Mouse (Mus musculus): Measurements from ENCODE around the gene Hand2. TPM values are rescaled to one million over a fixed set of nuclear protein-coding genes. Genes with fewer than 3 reads are reported as not detected.

The Hand2 gene
- polyA plus RNA-seq, 1 experiment = not detected

DNA sequence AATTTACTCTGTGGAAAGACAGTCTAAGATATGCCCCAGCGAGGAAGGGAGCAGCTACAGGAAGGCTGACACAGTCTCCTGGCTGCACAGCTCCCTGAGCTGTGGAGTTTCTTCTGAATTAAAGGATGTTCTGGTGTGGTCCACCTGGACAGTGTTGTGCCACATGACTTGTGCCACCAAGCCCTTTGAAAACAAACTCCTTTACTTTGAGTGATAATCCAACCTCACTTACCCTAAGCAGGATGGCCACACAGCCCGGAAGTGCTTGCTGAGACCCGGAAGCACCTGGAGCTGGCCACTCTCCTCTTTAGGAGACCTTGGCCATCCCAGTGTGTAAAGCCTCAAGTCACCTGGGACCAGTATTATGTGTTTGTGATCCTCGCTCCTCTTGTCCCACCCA is 27.5 kb downstream of the Hand2 start:
- H3K27ac ChIP-seq (ENCODE audit: insufficient read depth, low read depth, low read length) = no peak overlapping the region
- no peak overlapping the region for H3K4me3 ChIP-seq (ENCODE audit: insufficient read depth, low read depth, low read length)
- TF ChIP-seq POLR2A (IDR thresholded peaks at IDR 0.05; ENCODE audit: insufficient read depth, low read depth, low read length) (no peak), CTCF (IDR thresholded peaks at IDR 0.05; ENCODE audit: insufficient read depth, low read depth, low read length) (no peak)
- H3K4me1 ChIP-seq (ENCODE audit: control insufficient read depth, insufficient read depth, low read length) = no peaks in the 10 kb centered on the region
- WGBS = 5% methylated on average over 4 of the region's 4 CpGs

DNA sequence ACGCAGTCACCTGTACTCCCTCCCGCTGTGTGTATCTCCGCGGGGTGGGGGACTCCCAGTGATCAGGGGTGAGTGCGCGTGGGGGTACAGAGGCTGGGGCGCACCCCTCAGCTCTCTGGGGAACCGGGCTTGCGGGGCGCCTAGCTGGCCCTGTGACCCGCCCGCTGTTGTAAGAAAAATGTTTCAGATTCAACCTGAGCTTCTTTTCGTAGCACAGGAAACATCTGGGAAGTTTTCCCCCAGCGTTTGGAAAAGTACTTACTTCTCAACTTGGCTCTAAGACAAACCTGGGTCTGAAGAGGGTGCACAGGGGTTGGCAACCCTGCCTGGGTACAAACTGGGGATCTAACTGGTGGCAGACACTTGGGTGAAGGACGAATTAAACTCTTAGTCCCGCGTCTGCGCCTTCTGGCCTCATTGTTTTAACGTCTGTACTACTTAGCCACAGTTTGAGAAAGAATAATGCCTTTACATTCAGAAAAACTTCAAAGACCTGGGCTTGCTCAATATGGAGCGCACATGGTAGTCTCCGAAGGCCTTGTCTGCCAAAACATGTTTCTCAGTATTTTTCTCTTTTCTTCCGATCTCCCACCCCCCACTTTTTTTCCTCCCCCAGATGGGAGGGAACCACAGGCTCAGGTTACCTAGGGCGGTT is 28.2 kb downstream of the Hand2 start:
- Histone ChIP-seq H3K27ac (ENCODE audit: insufficient read depth, low read depth, low read length) (no peak overlapping the region), H3K4me1 (ENCODE audit: control insufficient read depth, insufficient read depth, low read length) (peaks cover 3% of the 10 kb centered on the region), H3K4me3 (ENCODE audit: insufficient read depth, low read depth, low read length) (no peak overlapping the region)
- WGBS = 2% methylated on average over 23 of the region's 23 CpGs
- TF ChIP-seq CTCF (IDR thresholded peaks at IDR 0.05; ENCODE audit: insufficient read depth, low read depth, low read length) = no peak
- TF ChIP-seq POLR2A (IDR thresholded peaks at IDR 0.05; ENCODE audit: insufficient read depth, low read depth, low read length) = no peak

DNA sequence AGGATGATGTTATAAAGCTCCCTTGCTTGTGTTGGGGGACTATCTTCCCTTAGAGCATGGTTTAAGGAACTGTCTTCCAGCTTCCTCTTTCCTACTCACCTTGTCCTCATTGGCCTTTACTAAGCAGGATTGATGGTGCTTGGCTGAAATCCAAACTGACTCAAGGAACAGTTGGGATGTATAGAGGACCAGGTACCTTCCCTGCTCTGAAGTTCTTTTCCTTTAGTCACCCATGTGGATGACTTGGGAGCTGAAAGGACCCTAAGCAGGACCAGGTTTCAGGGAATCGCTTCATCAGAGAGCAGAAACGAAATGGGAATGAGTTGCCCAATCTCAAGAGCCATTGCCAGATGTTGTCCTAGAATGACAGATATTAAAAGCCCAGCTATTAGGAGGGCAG is 31.1 kb downstream of the Hand2 start:
- no peak overlapping the region for H3K4me3 ChIP-seq (ENCODE audit: insufficient read depth, low read depth, low read length)
- TF ChIP-seq CTCF (IDR thresholded peaks at IDR 0.05; ENCODE audit: insufficient read depth, low read depth, low read length) (no peak), POLR2A (IDR thresholded peaks at IDR 0.05; ENCODE audit: insufficient read depth, low read depth, low read length) (no peak)
- peaks cover 3% of the 10 kb centered on the region for H3K4me1 ChIP-seq (ENCODE audit: control insufficient read depth, insufficient read depth, low read length)
- 34% methylated on average over 2 of the region's 2 CpGs for WGBS
- H3K27ac ChIP-seq (ENCODE audit: insufficient read depth, low read depth, low read length) = no peak overlapping the region

DNA sequence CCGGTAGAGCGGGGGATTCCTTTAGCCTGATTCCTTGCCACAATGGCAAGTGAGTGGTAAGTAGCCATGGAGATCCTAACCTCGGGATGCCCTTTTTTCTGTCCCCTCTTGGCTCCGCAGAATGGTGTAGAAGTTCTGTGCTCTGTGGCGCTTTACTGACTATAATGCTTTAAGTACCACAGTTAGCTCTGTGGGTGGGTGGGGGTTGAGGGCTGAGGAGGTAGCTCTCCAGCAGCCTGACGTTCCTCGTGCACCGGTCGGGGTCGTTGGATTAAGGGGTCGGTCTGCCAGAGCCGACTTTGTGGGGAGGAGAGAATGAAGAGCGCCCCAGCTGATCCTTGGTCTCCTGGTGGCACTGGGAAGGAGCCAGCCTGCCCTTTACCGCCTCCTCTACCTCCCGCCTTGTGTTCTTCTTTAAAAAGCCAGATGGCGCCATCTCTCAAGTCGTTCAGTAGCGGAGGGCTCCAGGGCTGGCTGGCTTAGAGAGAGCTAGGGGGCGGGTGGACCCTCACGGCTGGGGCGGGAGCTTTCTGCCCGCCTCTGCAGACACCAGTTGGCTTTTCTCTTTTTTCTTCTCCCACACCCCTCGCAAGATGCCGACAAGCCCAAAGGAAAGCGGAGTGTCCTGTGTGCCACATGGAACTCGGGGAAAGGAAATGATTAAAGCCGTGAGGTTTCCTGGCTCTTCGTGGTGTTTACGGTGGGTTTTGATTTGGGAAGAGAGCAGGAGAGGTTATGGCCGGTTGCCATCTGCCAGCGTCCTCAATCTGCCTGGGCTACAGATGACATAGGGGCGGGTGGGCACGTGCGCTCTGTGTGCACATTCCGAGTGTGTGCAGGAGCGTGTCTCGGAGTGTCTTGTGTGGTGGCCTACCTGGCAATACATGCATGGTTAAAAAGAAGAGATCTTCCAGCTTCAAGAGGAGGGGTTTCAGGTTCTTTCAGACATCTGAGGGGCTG is 32.8 kb downstream of the Hand2 start:
- WGBS = 5% methylated on average over 37 of the region's 37 CpGs
- TF ChIP-seq CTCF (IDR thresholded peaks at IDR 0.05; ENCODE audit: insufficient read depth, low read depth, low read length) (peak; percentile 28; the same call in 1 of the 2 replicates), POLR2A (IDR thresholded peaks at IDR 0.05; ENCODE audit: insufficient read depth, low read depth, low read length) (no peak)
- peak overlapping the region; percentile 6 for H3K4me3 ChIP-seq (ENCODE audit: insufficient read depth, low read depth, low read length)
- H3K4me1 ChIP-seq (ENCODE audit: control insufficient read depth, insufficient read depth, low read length) = peaks cover 3% of the 10 kb centered on the region
- H3K27ac ChIP-seq (ENCODE audit: insufficient read depth, low read depth, low read length) = no peak overlapping the region

DNA sequence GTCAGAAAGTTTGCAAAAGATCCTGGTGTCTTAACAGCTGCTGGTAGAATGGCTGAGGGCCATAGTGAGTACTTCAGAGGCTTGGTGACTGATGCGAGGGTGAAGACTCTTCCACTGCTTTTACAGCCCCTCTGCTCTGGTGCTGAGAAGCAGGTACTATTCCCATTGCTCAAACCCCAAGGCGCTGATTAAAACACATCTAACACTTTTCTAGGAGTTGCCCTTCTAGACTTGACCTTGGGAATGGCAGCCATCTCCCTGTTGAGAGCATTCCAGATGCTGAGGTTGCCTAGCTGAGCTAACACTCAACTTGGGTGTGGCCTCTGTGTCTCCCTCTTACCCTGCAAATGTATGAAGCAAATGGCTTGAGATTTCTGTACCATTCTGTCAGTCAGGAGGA is 34.1 kb downstream of the Hand2 start:
- Histone ChIP-seq H3K27ac (ENCODE audit: insufficient read depth, low read depth, low read length) (no peak overlapping the region), H3K4me1 (ENCODE audit: control insufficient read depth, insufficient read depth, low read length) (peaks cover 3% of the 10 kb centered on the region), H3K4me3 (ENCODE audit: insufficient read depth, low read depth, low read length) (no peak overlapping the region)
- WGBS = 92% methylated on average over 2 of the region's 2 CpGs
- TF ChIP-seq CTCF (IDR thresholded peaks at IDR 0.05; ENCODE audit: insufficient read depth, low read depth, low read length) (no peak), POLR2A (IDR thresholded peaks at IDR 0.05; ENCODE audit: insufficient read depth, low read depth, low read length) (no peak)

DNA sequence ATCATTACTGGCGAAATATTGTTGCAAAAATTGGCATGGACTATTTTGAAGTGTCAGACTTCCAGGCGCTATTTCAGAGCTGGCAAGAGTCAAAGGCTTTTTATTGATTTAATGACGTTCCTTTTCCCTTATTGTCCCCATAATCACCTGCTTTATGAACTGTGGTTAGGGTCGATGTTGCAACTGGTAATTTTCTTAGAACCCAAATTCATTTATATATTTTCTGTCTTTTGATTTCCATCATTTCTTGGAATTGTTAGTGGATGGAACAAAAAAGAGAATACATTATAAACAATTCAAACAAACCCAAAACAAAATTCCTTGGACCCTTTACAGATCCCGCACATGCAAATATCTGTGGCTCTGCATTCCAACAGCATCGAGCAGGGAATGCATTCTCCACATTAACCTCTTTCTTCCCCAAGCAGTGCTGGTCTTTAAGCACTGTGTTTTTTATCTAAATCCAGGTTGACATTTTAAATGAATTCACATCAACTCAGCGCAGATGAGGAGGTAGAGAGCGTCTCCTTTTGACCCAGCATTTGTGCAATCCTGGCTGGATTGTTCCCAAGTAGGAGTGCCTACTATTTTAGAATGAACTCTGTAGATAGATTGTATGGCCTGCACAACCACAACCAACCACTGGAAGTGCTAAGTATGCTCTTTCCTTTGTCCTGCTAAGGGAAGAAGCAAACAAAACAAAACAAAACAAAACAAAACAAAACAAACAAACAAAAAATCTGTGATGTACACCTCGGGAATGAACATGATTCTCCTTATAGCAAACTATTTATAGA is 35.9 kb downstream of the Hand2 start:
- TF ChIP-seq POLR2A (IDR thresholded peaks at IDR 0.05; ENCODE audit: insufficient read depth, low read depth, low read length) (no peak), CTCF (IDR thresholded peaks at IDR 0.05; ENCODE audit: insufficient read depth, low read depth, low read length) (no peak)
- H3K4me3 ChIP-seq (ENCODE audit: insufficient read depth, low read depth, low read length) = no peak overlapping the region
- 69% methylated on average over 9 of the region's 9 CpGs for WGBS
- H3K4me1 ChIP-seq (ENCODE audit: control insufficient read depth, insufficient read depth, low read length) = peaks cover 3% of the 10 kb centered on the region
- H3K27ac ChIP-seq (ENCODE audit: insufficient read depth, low read depth, low read length) = no peak overlapping the region

DNA sequence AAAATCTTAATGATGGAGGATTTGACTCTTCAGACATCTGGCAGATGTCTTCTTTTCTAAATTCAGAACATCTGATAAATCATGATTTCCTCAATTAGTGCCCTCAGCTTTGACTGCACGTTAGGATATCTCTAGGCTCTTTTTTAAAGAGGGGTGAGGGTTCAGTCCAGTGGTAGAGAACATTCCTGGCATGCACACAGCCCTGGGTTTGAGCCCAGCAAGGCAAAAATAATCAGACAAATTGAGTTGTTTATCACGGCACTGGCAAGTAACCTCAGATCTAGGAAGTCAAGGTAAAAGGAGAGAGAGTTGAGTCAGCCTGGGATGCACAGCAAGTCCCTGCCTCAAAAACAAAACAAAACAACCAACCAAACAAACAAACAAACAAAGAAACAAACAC is 39.7 kb downstream of the Hand2 start:
- no peaks in the 10 kb centered on the region for H3K4me1 ChIP-seq (ENCODE audit: control insufficient read depth, insufficient read depth, low read length)
- WGBS = 34% methylated on average over 2 of the region's 2 CpGs
- H3K4me3 ChIP-seq (ENCODE audit: insufficient read depth, low read depth, low read length) = no peak overlapping the region
- TF ChIP-seq POLR2A (IDR thresholded peaks at IDR 0.05; ENCODE audit: insufficient read depth, low read depth, low read length) = no peak
- TF ChIP-seq CTCF (IDR thresholded peaks at IDR 0.05; ENCODE audit: insufficient read depth, low read depth, low read length) = no peak
- no peak overlapping the region for H3K27ac ChIP-seq (ENCODE audit: insufficient read depth, low read depth, low read length)

DNA sequence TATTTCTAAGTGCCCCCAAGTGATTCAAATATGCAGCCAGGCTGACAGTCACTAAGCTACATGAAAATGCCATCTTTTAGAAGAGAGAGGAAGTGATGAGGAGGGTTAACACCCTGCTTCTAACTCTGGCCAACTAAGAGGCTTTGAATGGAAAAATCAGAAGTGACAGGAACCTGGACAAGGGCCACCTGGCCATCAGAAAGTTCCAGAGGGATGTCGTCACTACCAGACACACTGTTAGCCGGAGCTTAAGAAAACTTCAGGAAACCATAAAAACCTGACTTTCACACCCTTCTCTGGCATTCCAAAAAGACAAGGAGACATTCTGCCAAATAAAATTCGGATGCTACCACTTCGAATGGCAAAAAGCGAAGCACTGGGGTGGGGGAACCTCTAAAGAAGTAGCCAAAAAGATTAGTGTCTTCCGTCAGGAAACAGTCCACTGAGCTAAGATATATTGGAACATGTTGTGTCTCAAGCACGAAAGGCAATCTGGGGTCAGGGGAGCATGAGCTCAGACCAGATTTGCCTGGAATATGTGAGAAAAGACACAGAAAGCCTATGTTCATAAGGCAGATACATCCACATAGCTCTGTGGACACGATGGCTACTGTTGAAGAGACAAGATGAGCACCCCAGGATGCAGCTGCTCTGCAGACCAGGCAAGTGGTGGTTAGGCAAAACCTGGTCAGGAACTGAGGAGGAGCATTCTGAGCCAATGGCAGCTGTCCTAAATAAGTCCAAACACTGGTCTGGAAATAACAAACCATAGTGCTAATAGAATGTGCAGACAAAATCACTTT is 40.4 kb downstream of the Hand2 start:
- Histone ChIP-seq H3K4me3 (ENCODE audit: insufficient read depth, low read depth, low read length) (no peak overlapping the region), H3K27ac (ENCODE audit: insufficient read depth, low read depth, low read length) (no peak overlapping the region), H3K4me1 (ENCODE audit: control insufficient read depth, insufficient read depth, low read length) (no peaks in the 10 kb centered on the region)
- WGBS = 57% methylated on average over 8 of the region's 8 CpGs
- TF ChIP-seq CTCF (IDR thresholded peaks at IDR 0.05; ENCODE audit: insufficient read depth, low read depth, low read length) = no peak
- no peak for TF ChIP-seq POLR2A (IDR thresholded peaks at IDR 0.05; ENCODE audit: insufficient read depth, low read depth, low read length)

Data from olfactory bulb, adult 2 months (tissue).